In genomic region chr6:137319658-137320057, GRCm38 (mm10) we compare ENCODE assay signal across 14 mouse cellular contexts.
"Had no signal": no experiment of that assay in that cellular context is flagged by ENCODE, and none has a peak within 500 bp of the region (broad histone marks: within the 10 kb centered on the region; RNA-seq: fewer than 3 reads in every experiment).

No protein-coding gene starts in this region.

- DNase-seq: kidney, adult 2 months; kidney, postnatal 10 days; kidney, postnatal 36 days; lung, embryonic 14.5 days; midbrain, embryonic 14.5 days; thymus, adult 2 months; thymus, postnatal 14 days; thymus, postnatal 4 days had no signal

- H3K4me2 ChIP-seq: kidney, embryonic 15.5 days; limb, embryonic 13.5 days; lung, embryonic 14.5 days had no signal

- H3K36me3 ChIP-seq: kidney, embryonic 15.5 days; limb, embryonic 10.5 days; limb, embryonic 13.5 days had no signal

- H3K4me3 ChIP-seq: kidney, embryonic 15.5 days; limb, embryonic 10.5 days; limb, embryonic 13.5 days had no signal

- H3K9ac ChIP-seq: kidney, embryonic 15.5 days; limb, embryonic 13.5 days; lung, embryonic 14.5 days had no signal

- H3K4me1 ChIP-seq: limb, embryonic 10.5 days had no signal

- H3K27me3 ChIP-seq: kidney, embryonic 15.5 days; limb, embryonic 13.5 days had no signal

- H3K27ac ChIP-seq: kidney, embryonic 15.5 days; limb, embryonic 10.5 days; limb, embryonic 13.5 days; macrophage had no signal

- ATAC-seq: intestine, postnatal 0 days; lung, postnatal 0 days had no signal

- H3K9me3 ChIP-seq: kidney, embryonic 15.5 days; limb, embryonic 10.5 days; limb, embryonic 13.5 days had no signal
